Mouse (Mus musculus): ENCODE measurements around the gene Rspo3.

Gene Rspo3

DNA sequence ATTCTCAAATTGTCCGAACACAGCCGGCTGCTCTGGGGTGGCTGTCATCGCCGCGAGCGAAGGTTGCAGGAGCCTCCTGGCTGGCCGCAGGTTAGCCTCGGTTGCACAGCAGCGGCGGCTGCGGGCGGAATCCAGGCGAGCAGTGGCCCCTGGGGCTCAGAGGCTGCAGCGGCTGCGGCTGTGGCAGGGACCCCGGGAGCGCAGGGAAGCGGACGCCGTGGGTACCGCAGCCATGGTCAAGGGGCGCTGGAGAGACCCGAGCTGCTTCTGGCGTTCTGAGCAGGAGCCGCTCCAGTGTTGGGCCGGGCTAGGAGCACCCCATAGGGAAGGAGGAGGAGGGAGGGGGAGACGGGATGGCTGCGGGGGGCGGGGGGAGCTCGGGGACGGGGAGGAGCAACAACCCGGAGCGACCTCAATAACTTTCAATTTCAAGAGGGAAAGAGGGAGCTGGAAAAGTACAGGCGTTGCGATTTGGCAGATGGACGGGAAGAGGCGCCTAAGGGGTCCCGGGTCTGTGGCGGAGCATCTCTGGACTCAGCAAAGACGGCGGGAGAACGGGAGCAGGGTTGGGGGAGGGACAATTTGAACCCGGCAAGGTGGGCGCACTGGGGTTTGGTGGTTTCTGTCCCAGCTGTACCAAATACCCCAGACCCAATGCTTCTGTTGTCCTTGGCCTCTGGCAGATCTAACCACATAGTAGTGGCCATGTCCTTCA is at the start of gene Rspo3:
Rspo3 (minus strand) TSS at position 322 of the 715 bp plus-strand sequence.
- CTCF ChIA-PET, result no interaction called here

DNA sequence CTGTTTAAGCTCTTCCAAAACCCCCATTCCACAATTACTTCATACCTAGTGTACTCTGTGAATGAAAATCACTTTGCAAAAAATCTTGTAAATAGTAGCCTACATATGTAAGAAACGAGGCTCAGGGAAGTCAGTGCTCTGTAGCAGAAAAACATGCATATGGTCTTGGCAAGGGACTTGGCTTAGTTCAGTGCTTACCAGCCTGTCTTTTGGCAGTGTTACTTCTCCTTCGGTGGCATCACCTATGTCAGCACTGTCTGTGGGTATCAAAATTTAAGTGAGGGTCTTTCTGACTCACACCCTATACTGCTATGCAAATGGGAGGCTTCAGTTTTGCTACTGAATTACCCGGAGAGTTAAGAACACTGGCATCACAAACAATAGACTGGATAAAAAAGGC is 46.3 kb upstream of the Rspo3 start:
- CTCF ChIA-PET, result no interaction called here

DNA sequence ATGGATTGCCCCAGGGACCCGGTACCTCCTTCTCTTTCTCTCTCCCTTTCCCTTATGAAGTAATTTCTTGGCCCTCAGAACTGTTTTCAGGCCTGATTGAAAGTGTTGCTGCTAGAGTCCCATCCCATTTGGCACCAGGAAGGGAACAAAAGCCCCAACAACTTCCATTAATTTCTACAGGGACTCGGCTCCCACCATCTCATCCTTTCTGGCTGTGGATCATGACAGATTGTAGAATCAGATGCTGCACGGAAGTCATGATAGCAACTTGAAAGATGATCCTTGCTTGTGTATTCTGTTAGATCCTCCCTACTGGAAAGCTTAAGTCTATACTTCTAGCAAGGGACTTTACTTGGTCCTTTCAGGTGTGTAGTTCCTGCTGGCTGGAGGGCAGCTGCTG is 45.8 kb upstream of the Rspo3 start:
- CTCF ChIA-PET, result no interaction called here

DNA sequence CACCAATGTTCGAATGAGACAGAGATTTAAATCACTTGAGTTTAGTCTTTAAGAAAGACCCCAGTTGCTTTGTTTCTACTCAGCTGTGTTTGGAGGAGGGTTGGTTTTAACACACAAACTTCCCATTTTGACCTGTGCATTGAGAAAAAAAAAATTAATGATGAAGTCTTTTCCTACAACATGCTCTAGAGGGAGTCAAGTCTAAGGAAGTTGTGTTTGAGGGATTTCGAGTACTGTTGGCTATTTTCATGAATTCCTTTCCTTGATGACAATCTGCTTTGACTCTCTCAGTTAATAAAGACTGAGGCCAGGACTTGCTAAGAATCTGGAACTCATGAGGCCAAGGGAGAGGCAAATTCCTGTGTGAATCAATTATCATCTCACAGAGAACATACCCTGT is 20.3 kb upstream of the Rspo3 start:
- CTCF ChIA-PET, result no interaction called here

DNA sequence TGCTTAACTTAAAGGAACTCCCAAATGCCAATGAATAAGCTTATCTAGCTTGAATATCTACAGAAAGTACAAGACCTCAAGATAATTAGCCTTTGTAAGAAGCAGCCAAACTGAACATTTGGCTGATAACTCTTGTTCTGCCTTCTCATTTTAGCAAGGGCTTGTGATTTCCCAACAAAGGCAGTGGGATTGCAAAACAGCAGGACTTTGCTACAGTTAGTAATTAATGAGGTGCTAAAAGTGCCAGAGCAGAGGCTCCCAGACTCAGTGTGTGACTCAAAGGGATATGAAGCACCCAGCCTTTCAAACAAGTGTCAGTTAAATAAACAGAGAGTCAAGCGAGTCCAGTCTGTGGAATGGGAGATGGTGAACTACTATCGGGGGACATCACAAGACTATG is 18.7 kb upstream of the Rspo3 start:
- CTCF ChIA-PET, result no interaction called here

DNA sequence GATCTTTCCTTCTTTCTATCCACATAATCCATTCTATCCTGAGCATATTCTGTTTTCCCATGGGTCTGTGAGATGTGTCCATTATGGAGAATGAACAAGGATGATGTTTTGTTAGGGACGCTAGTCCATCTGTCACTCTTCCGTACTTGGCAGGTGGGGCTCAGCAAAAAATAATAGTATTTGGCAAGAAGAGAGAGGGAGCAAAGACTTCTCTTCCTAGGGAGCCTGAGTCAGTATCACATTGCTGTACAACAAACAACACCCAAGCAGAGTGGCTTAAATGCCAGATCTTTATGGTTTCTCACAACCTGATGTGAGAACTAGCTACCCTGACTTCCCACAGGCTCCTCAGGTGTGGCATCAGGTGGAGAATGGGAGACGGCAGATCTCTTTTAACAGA is 7.3 kb upstream of the Rspo3 start:
- CTCF ChIA-PET, result no interaction called here

DNA sequence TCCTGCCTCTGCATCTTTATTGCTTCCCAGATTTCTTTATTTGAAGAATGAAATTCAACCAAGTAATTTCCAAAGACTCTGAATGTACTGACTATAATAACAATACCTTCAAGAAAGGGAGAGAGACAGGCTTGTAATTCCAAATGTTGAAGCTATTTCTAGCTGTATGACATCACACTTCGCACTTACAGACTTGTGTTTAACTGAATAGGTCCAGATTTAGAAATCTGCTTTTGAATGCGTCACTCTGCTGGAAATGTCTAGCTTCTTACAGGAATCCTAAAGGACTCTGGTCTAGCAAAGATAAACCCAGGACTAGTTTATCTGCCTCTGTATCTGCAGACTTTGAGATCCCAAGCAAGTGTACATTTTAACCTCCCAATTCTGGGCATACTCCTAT is 3.8 kb upstream of the Rspo3 start:
- CTCF ChIA-PET, result no interaction called here

DNA sequence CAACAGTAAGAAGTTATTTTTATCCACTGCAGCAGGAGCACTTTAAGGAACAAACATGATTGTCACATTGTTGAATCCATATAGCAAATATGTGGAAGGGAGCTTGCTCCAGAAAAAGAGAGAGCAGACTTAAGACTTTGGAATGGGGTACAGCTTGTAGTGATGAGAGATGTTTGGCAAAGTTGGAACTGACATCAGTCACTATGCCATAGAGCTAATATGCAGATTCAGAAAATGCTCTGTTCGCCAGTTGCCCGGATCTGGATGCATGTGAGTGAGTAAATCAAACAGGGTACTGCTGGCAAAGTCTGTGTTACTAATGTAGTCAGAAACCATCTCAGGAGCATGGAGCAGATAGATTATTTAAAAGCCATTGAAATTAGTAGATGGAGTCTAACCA is 3.1 kb upstream of the Rspo3 start:
- CTCF ChIA-PET, result no interaction called here

DNA sequence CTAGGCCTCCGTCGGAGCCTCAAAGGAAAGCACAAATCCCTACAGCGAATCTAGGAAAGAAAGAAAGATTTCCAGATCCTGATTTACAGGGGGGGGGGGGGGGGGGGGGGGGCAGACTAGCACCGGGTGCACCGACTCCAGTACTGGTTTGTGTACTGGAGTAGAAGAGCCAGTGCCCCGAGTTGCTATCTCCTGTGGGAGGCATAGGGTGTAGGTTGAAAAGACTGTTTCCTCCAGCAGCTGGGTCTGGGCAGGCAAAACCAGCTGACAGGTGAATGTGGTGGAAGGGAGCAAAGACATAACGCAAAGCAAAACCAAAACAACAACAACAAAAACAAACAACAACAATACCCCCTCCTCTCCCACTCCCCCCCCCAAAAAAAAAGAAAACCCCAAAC is 838 bp downstream of the Rspo3 start:
- CTCF ChIA-PET, result no interaction called here

DNA sequence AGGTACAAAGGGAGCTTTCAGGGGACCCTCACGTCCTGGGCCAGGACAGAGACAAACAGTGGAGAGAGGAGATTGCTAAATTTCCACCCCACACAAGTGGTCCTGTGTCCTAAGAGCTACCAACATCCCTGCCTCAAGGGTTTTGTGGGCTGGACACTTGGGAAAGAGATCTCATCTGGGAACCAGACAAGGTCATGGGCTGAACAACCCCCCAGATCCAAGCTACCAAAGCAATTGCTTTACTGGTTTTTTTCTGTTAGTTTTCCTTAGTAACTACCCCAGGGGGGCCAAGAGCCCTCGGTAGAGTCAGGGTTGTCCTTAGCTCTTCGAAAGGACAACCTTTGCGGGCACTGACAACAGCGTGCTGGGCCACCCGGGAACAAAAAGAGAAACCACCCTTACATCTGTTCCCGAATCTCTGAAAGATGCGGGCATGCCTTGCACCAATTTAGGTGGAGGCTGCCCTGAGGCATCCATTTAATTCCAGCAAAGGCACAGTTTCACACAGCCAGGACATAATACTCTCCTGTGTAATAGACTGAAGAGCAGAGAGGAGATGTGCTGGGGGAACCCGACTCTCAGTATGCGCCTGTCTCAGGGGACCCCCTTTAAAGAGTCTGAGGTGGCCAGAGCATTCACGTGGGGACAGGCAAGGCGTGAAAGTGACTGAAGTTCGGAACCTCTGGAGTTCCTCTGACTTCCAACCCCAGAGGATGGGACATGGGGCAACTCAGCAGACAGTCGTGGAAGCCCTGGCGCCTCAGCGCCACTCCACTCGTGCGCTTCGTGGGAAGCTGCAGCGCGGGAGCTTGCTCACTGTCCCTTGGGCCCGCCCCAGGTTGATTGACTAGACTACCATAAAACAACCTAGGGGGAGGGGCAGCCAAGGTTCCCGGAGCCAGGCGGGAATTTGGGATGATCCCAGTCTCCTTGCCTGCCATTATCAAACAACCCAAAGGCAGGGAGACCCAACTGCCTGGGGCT is 1.5 kb downstream of the Rspo3 start:
- CTCF ChIA-PET, result no interaction called here

DNA sequence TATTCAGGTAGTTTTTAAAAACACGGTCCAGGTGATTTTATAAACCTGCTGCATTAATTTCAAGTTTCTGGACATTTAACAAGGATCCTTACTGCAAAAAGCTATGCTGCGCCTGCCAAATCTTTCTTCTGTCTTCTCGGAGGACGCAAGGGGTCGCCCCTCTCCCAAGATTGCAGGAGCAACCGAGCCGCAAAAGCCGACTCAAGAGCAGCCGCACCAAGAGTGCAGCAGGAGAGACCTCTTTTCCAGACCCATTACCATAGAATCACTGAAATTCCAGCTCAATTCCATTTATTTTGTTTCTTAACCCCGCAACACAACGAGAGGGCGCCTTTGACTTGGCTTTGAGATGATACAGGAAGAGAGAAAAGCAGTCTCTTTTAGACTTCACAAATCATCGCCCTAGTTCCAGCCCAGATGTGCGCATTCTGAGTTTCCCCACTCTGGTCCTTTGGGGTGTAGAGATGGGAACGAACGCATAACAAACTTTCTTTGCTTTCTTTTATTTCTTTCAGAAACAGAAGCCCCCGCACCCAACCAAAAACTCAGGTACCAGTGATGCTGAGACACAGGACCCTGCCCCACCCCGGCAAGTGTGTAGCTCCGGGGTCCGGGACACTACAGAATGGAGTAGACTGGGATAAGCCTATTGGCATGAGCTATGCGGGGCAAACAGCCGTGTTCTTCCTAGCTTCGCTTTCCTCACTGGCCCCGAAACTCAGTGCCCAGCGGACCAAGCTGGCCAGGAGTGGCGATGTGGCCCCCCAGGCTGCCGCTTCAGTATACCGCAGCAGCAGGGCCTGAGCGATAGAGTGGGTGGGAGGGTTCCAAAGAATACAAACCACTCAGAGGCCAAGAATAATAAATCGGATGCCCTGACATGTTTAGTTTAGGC is 2.6 kb downstream of the Rspo3 start:
- CTCF ChIA-PET, result no interaction called here

DNA sequence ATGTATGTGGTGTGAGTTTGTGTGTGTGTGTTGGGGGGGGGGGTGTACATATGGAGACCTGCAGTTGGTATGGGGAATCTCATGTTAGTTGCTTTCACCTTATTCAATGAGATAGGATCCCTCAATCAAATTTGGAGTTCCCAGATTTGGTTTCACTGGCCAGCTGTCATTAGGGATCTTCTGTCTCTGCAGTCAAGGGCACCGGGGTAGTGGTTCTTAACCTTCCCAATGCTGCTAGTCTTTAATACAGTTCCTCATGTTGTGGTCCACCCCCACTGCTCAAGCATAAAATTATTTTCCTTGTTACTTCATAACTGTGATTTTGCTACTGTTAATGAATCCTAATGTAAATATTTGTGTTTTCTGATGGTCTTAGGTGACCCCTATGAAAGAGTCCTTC is 22.1 kb downstream of the Rspo3 start:
- CTCF ChIA-PET, result interaction anchor here (0.6 kb wide), 1 partner anchor 308 kb away, joined by 4 read pairs; no protein-coding TSS in a partner anchor

DNA sequence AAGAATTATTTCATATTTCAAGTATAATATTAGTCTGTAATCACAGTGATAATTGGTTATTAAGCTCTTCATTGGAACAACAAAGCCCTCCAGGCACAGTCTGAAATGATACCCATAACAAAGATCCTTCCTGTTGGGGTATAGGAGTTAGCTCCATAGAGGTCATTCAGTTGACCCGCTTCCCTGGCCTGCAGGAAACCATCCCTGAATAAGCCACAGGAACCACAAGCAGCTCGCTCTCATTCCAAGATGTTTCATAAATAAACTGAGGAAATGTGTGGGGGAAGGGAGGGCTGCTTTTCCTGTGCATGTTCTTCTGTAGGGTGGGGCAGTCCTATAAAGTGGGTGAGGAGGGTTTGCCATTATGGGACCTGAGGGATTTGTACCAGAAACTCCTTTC is 27.5 kb downstream of the Rspo3 start:
- CTCF ChIA-PET, result no interaction called here

DNA sequence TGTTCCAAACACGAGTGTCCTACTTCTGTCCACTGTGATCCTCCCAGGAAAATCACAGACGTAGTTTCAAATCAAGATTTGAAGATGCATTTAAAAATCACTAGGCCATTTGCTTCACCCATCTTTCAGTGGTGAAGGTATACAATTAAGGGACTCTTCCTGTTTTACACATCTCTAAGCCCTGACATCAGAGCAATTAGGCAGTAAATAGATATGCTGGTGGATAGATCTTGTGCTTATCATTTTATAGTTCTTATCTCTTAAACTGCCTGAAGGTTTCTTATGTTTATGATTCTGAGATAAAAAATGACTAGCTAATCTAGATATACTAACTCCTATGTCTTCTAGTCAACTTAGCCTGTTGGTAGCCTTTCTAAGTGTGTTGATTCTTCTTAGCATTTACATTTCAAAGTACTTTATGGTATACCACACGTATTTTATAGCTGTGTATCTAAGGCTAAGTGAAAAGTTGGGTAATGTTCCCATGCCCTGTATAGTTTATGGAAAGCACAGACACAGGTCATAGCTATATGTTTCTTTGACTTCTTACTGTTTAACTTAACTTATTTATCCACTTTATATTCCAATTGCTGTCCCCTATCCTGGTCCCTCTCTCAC is 38.4 kb downstream of the Rspo3 start:
- CTCF ChIA-PET, result no interaction called here

DNA sequence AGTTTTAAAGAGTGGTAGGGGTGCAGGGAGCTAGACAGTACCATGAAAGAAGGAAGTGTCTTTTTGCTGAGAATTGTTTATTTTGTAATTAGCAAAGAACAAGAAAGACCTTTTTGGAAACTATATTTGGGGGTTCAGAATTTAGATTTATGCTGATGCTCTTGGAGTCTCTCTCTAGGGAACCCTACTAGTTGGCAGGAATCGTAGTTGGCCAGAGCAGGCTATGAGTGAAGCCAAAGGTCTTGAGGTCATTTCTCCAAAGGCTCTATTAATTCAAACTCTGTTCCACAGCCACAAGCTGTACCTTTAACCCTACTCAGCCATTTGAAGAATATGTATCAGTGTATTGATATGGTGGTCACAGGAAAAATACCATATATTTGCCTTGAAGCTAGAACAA is 41.7 kb downstream of the Rspo3 start:
- CTCF ChIA-PET, result no interaction called here

DNA sequence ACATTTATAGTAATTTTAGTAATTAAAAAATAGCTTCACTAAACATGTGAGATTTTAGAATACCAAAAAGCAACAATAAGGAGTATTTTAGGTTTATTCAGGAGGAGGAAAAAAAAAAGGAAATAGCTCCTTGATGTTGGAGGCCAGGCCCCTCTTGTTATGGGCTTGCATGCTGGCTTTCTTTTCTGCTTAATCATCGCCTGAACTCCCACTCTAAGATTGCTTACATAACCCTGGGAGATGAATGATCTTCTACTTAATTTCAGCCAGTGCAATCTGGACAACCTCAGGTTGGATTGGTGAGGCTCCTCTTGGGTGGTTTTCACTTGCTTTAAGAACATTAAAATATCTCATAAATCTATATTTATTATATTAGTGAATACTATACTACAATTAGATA is 54.7 kb downstream of the Rspo3 start:
- CTCF ChIA-PET, result no interaction called here

DNA sequence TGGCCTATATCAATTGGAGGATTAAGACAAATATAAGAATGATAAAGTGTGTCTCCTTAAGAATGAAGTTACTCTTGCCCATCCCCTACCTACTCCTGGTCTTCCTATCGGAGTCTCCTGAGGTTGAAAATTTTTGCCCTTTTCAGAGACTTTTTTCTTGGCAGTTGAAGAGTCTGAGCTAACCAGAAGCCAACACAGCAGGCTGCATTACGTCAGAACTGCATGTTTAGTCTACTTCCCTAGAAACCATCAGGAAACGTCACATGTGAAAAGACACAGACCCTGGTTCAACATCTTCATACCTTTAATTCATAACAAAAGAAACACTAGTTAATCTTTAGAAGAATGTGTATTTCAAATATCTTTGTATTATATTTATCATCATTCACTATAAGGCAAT is 56.3 kb downstream of the Rspo3 start:
- CTCF ChIA-PET, result no interaction called here

DNA sequence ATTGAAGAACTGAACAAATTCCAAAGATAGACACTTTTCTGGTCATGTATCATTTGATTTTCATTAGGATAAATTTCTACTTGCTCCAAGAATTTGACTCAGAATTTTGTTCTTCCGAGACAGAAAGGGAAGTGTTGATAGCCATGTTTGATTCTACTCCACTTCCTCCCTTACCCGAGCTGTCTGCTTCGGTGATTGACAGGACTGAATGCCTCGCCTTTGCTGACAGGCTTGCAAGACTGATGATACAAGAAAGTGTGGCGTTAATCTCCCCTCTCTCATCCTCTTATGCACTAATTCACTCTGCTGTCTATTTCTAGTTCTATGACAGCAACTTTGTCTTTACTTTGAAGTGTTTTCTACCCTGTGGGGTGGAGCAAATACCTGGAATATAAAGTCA is 65.2 kb downstream of the Rspo3 start:
- CTCF ChIA-PET, result no interaction called here

DNA sequence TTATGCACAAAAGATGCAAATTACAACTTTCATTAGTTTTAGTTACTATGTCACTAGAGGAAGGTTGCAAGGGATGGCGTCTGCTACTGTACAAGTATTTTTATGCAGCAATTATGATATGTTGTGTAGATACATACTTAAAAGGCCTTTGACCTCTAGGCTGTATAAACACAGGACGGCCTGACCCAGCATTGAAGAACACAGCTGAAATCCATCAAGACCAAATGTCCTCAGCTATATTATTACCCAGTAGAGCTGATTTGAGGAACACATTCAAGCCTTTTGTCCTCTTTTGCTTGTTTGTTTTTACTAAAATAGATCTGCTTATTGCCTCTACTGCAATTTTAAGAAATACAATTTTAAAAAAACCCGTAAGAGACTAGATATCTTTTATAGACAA is 75.6 kb downstream of the Rspo3 start:
- CTCF ChIA-PET, result no interaction called here

DNA sequence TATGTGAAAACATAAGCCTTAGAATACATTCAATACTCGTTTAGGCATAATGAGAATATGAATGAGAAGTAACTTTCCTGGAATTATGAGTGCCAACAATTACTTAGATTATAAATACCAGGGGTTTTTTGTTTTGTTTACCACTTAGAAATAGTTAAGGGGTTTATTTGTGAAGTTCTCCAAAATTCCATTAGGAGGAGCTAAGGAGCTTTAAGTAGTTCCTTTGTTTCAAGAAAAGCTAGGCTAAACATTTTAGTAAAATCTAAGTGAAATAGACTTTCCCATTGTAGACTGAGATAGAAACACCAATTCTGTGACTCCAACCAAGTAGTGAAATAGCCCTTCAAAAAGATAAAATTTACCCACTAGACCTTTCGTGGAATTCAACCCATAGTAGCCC is 76.0 kb downstream of the Rspo3 start:
- CTCF ChIA-PET, result no interaction called here

DNA sequence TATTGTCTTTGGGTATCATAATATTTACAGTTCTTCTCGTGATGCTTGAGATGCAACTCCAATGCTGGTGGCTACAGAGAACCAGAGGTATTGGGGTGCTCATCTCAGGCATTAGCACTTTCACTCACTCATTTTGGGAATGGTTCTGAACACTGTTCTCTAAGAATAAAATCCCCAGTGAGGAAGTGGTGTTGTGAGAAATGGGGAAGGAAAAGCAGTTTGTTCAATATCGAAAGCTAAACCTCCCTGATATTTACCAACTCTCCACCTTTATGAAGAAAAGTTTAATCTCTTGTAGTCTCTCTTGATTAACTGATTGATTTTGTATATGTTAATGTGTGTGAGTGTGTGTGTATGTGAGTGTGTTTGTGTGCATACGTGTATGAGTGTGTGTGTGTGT is 90.6 kb downstream of the Rspo3 start:
- CTCF ChIA-PET, result no interaction called here

DNA sequence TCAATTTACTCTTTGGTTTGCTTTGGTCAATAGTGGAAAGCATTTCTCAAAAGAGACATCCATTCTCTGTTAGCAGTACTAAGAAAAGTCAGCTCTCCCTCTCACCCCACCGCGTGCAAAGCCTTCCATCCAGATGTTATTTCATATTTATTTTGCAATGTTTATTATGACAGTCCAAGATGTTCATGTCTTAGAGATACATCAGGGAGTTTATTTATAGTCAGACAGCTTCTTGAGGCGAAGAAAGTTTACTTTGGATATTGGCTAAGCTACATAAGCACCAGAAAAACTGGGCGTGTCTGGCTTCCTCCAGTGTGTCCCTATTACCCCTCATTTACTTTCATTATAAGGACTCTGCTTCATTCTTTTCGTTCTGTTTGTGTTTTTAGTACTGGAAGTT is 94.4 kb downstream of the Rspo3 start:
- CTCF ChIA-PET, result no interaction called here
